Mouse (Mus musculus) CD4-positive naive resting alpha-beta T cell, adult 76 days (primary cell): ENCODE data around the gene E130311K13Rik. TPM values are rescaled to one million over a fixed set of nuclear protein-coding genes. Genes with fewer than 3 reads are reported as not detected.

Experiments
- total RNA-seq: library from RNA; stranded (reverse); gene quantifications from one replicate; pipeline ENCODE4 v1.2.4, GENCODE M21; 2023

Gene E130311K13Rik
- 4.7 TPM for total RNA-seq

GRCm38 (mm10) chr3:63928878-63929859 is at the start of gene E130311K13Rik:
TSS of gene E130311K13Rik (minus strand) at chr3:63929472.

DNA sequence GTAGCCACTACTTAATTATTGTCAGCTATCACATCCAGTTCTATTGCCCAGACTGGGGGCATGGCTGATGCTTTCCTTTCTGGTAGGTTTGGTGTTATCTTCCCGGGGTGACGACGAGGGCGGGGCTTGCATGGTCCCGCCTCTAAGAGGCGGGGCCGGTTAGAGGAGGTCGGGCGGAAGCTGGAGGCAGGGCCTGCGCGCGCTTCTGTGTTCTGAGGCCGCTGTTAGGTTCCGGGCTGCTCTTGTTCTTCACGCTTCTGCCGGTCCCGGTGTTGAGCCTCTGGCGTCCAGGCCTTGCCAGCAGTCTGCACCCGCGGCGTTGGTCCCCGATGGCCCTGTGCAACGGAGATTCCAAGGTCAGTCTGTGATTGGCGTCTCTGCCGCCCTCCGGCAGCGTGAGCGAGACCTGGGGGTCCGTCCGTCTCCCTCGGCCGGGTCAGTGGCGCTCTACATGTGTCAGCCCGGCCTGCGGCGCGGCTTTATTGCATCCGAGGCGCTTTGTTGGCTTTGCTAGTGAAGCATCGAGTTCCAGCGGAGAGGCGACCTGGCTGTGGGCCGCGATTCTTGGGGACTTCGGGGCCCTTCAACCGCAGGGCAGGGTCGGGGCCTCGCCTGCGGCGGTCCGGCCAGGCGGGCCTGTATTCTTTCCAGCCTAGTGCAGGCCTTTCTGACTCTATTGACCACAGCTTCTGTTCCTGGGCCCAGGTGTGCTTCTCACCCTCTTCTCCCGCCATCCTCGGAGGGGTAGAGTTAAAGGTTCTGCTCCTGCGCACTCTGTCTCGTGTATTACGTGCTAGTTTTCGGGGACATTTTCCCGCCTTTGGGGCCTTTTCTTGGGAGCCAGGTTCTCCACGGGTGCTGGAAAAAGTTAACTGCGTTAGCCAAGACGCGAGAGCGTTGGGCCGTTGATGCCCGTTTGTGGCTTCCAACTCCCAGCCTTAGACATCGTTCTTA is 47.0 kb upstream of the E130311K13Rik start, which contains the start of gene Gmps:
Gene Gmps (plus strand): TSS at position 152 of the 954 bp plus-strand sequence.

DNA sequence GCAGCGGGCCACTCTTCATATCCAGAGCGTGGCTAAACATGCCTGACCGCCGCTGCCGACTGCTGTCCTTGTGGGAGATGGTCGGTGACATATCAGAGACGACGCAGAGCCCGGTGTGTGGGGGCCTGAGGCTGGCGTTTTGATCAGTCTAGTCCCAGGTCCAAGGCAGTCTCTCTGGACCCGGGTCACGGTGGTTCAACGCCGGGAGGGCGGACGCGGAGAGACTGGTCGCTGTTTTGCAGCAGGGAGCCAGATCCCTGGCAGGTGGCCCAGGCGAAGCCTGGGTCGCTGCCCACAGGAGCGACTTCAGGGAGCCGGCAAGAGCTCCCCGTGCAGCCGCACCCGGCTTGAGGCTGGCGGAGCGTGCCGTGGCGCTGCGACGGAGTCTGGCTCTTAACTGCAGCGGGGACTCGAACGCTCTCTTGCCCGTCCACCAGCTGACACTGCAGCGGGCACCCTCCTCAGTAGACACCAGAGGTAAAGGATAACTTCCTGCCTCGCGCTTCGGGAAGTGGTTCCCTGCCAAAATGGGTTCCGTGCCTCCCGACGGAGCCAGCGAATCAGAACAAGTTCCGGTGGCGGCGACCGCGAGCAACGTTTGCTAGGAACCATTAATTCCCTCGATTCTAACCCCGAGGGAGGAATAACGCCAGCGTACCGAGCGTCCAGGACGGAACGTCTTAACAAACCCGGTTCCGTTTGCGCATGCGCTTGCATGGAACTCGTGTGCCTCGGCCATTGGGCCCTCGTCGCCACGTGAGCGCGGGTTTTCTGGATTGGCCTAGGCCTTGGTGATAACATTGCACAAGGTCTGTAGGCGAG is 35.0 kb upstream of the E130311K13Rik start, which contains the start of gene Slc33a1:
Gene Slc33a1 (minus strand): TSS at position 669 of the 822 bp plus-strand sequence.

DNA sequence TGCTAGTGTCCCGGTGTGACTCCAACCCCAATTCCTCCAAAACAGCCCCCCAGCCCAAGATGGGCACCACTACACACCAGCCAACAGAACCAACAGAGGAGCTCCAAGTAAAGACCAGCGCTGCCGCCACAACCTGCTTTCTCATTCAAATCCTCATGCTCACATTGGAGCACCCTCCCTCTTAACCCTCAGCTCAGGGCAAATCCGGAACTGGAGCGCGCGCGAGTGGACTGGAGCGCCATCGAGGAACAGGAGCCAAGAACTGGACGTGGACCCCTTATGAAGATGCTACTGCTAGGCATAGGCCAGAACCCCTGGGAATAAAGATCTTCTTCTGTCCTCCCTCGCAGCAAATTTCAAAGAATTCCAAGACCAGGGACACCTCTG is 30.0 kb downstream of the E130311K13Rik start, which contains the start of gene Plch1:
Gene Plch1 (minus strand): TSS at position 164 of the 387 bp plus-strand sequence.

Other genes starting within 250 kb of the E130311K13Rik start
- 2.5 TPM for gene Plch1, start 30.0 kb downstream of the E130311K13Rik start, total RNA-seq
- gene Slc33a1, start 35.3 kb upstream of the E130311K13Rik start, total RNA-seq: 11.0 TPM
- gene Gmps, start 46.6 kb upstream of the E130311K13Rik start, total RNA-seq: 20.0 TPM
- not detected for gene Vmn2r1, start 152.1 kb upstream of the E130311K13Rik start, total RNA-seq
- gene Vmn2r2, start 212.5 kb upstream of the E130311K13Rik start, total RNA-seq: not detected